In the genomic region with DNA sequence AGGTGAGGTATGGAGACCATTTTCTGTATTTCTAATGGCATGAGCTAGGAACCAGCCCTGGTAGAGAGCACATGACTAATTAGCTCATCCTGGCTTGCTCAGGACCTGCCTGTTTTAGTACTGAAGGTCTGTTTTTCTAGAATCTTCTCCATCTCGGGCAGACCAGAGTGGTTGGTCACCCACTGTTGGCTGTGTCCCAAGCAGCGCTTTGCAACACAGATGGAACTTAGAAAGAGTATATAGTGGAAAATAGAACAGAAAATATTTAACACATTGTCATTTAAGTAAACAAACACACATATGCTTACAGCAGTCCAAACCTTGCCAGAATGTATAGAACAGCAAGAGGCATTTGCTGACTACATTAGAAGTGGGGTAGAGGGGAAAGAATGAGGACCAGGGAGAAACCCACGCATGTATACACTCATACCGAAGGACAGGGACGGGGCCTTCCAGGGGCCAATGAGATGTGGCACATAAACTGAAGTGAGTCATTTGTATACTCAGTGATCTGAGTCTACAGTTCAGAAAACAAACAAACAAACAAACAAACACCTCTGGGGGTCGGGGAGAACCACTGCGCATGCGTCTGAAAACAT, we compare ENCODE assay signal across 28 mouse cellular contexts. TPM values are rescaled to one million over a fixed set of nuclear protein-coding genes. Genes with fewer than 3 reads are reported as not detected.
"Had no signal": no experiment of that assay in that cellular context is flagged by ENCODE, and none has a peak within 500 bp of the region (broad histone marks: within the 10 kb centered on the region; RNA-seq: fewer than 3 reads in every experiment).

No protein-coding gene starts in this region.

- DNase-seq: lung, adult 18-20 months; lung, postnatal 36 days; midbrain, embryonic 14.5 days; retina, postnatal 1 day; right cerebral cortex, adult 18-20 months; right cerebral cortex, postnatal 25 days; right cerebral cortex, postnatal 4 days; spleen, adult 18-20 months; thymus, adult 18-20 months; thymus, postnatal 14 days; thymus, postnatal 36 days had no signal

- H3K36me3 ChIP-seq: liver, embryonic 12.5 days; midbrain, embryonic 10.5 days; midbrain, embryonic 12.5 days; neural tube, embryonic 13.5 days; neural tube, embryonic 15.5 days had no signal

- H3K4me2 ChIP-seq: liver, embryonic 12.5 days; midbrain, embryonic 12.5 days; neural tube, embryonic 13.5 days; neural tube, embryonic 15.5 days had no signal

- H3K4me3 ChIP-seq: liver, embryonic 12.5 days; midbrain, embryonic 10.5 days; midbrain, embryonic 12.5 days; myocyte; neural tube, embryonic 13.5 days; neural tube, embryonic 15.5 days had no signal

- H3K27ac ChIP-seq: liver, embryonic 12.5 days; liver, embryonic 14.5 days; midbrain, embryonic 10.5 days; midbrain, embryonic 12.5 days; neural tube, embryonic 13.5 days; neural tube, embryonic 15.5 days had no signal

- H3K27me3 ChIP-seq: liver, embryonic 12.5 days; midbrain, embryonic 12.5 days; neural tube, embryonic 13.5 days; neural tube, embryonic 15.5 days had no signal

- H3K9me3 ChIP-seq: liver, embryonic 12.5 days; midbrain, embryonic 10.5 days; midbrain, embryonic 12.5 days; neural tube, embryonic 13.5 days; neural tube, embryonic 15.5 days had no signal

- H3K9ac ChIP-seq: liver, embryonic 12.5 days; liver, embryonic 14.5 days; midbrain, embryonic 12.5 days; neural tube, embryonic 13.5 days; neural tube, embryonic 15.5 days had no signal

- ATAC-seq: liver, embryonic 12.5 days; lung, postnatal 0 days; midbrain, embryonic 16.5 days had no signal

- H3K4me1 ChIP-seq: liver, embryonic 12.5 days; midbrain, embryonic 10.5 days; midbrain, embryonic 12.5 days had no signal

RNA-seq across cellular contexts. Expression of gene Otof, which starts 21.3 kb away (rescaled TPM):
- total RNA-seq: liver, adult 2 months had no signal
- polyA plus RNA-seq: liver, embryonic 16.5 days; myocyte had no signal

RNA-seq across cellular contexts. Expression of gene 1700001C02Rik, which starts 25.4 kb away (rescaled TPM):
- total RNA-seq: liver, adult 2 months; megakaryocyte, adult 5-6 weeks; megakaryocyte-erythroid progenitor cell, adult 5-6 weeks had no signal
- polyA plus RNA-seq: liver, adult 2 months; liver, embryonic 12.5 days; liver, embryonic 14.5 days; liver, embryonic 16.5 days; midbrain, embryonic 10.5 days; midbrain, embryonic 12.5 days; myocyte; neural tube, embryonic 11.5 days; neural tube, embryonic 13.5 days; small intestine, adult 2 months; stomach, embryonic 14.5 days; stomach, embryonic 16.5 days had no signal
